Comparison of ENCODE assay signal across 8 mouse cellular contexts in the genomic region with DNA sequence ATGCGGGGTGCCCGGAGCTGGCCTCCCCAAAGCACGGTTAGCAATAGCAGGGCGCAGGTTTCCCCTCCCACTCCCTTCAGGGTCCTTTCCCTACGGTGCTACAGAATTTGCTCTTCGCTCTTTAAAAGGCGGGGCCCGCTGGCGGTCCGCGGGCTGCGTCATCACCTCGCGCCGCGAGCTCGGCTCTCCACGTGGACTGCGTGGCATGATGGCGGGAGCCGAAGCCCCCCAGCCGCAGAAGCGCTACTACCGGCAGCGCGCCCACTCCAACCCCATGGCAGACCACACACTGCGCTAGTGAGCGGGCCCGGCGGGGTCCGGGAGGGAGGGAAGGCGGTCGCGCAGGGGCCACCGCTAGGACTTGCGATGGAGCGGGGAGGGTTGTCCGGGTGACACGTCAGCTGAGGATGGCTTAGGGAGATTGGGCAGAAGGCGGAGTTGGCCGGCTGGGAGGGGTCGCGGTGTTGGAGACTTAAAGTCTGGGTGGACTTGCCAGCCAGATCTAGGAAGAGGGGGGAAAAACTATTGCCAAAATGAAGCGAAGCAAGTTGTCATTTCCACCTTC. TPM values are rescaled to one million over a fixed set of nuclear protein-coding genes. Genes with fewer than 3 reads are reported as not detected.
DNase-seq lines count a peak whose midpoint lies in the region; ATAC-seq lines count a peak whose summit lies in the region.

No protein-coding gene starts in this region.

- H3K4me3 ChIP-seq in hindbrain, embryonic 12.5 days: peak overlapping the region; percentile 76

- WGBS in hindbrain, embryonic 12.5 days: under 1% methylated on average over 37 of the region's 44 CpGs

- H3K9me3 ChIP-seq in hindbrain, embryonic 12.5 days (replicated peaks): no peaks in the 10 kb centered on the region

- DNase-seq in Muller cell, postnatal 12 days (ENCODE audit: inconsistent ontology term): peak; percentile 95
- DNase-seq in cerebellum, postnatal 10 days: peak; percentile 96 to 97
- DNase-seq in frontal cortex, postnatal 10 days (ENCODE audit: low spot score in 2 of 2): peak; percentile 83 to 89
- peak; percentile 91 to 93 for DNase-seq in layer of hippocampus, postnatal 14 days (ENCODE audit: low spot score in 2 of 2)
- DNase-seq in lung, postnatal 10 days: peak; percentile 92
- DNase-seq in ovary, postnatal 14 days (ENCODE audit: low spot score): peak; percentile 89
- peak; percentile 81 for DNase-seq in thymus, postnatal 14 days

- ATAC-seq in hindbrain, embryonic 12.5 days (ENCODE audit: low FRiP score): peak; percentile 90

- no peak overlapping the region for H3K27ac ChIP-seq in hindbrain, embryonic 12.5 days

- peak overlapping the region; percentile 69 for H3K9ac ChIP-seq in hindbrain, embryonic 12.5 days

- H3K27me3 ChIP-seq in hindbrain, embryonic 12.5 days: peaks cover 11% of the 10 kb centered on the region

- H3K4me2 ChIP-seq in hindbrain, embryonic 12.5 days (replicated peaks): peak overlapping the region; percentile 98

- peaks cover 11% of the 10 kb centered on the region for H3K4me1 ChIP-seq in hindbrain, embryonic 12.5 days

- 0 out of 2 replicates have a peak, but pooled peaks cover 5% of the 10 kb centered on the region for H3K36me3 ChIP-seq in hindbrain, embryonic 12.5 days

RNA-seq across cellular contexts. Expression of a gene that starts 0.5 kb away (rescaled TPM):
- 0.22 and 0.34 TPM in 2 replicates for polyA plus RNA-seq in hindbrain, embryonic 12.5 days (2016; fragmentation: Nextera tagmentation; extraction: Ambion mirVana)
- total RNA-seq in layer of hippocampus, postnatal 14 days (2021): under 1 TPM; 0.36 to 0.41 TPM

RNA-seq across cellular contexts. Expression of a gene that starts 0.6 kb away (rescaled TPM):
- 31.8 and 34.9 TPM in 2 replicates for polyA plus RNA-seq in hindbrain, embryonic 12.5 days (2016; fragmentation: Nextera tagmentation; extraction: Ambion mirVana)
- 10 to 100 TPM; 10.2 to 10.9 TPM for total RNA-seq in layer of hippocampus, postnatal 14 days (2021)

RNA-seq across cellular contexts. Expression of a gene that starts 6.2 kb away (rescaled TPM):
- polyA plus RNA-seq in hindbrain, embryonic 12.5 days (2016; fragmentation: Nextera tagmentation; extraction: Ambion mirVana): 0.25 TPM in 1 of 2 replicates, not detected in the other
- 1 to 10 TPM in 1 of 2 experiments, under 1 TPM in 1; 0.74 to 1.0 TPM for total RNA-seq in layer of hippocampus, postnatal 14 days (2021)

RNA-seq across cellular contexts. Expression of a gene that starts 11.2 kb away (rescaled TPM):
- 65.3 and 67.4 TPM in 2 replicates for polyA plus RNA-seq in hindbrain, embryonic 12.5 days (2016; fragmentation: Nextera tagmentation; extraction: Ambion mirVana)
- total RNA-seq in layer of hippocampus, postnatal 14 days (2021): 10 to 100 TPM; 27.4 to 31.9 TPM

RNA-seq across cellular contexts. Expression of a gene that starts 18.1 kb away (rescaled TPM):
- polyA plus RNA-seq in hindbrain, embryonic 12.5 days (2016; fragmentation: Nextera tagmentation; extraction: Ambion mirVana): 5.4 and 6.1 TPM in 2 replicates
- total RNA-seq in layer of hippocampus, postnatal 14 days (2021): 10 to 100 TPM; 31.8 to 34.9 TPM
